Mouse (Mus musculus): ENCODE results near the gene Rpsa. TPM values are rescaled to one million over a fixed set of nuclear protein-coding genes. Genes with fewer than 3 reads are reported as not detected.

The Rpsa gene
- polyA plus RNA-seq, 1 experiment from 2014 or later = 1,755 TPM

DNA sequence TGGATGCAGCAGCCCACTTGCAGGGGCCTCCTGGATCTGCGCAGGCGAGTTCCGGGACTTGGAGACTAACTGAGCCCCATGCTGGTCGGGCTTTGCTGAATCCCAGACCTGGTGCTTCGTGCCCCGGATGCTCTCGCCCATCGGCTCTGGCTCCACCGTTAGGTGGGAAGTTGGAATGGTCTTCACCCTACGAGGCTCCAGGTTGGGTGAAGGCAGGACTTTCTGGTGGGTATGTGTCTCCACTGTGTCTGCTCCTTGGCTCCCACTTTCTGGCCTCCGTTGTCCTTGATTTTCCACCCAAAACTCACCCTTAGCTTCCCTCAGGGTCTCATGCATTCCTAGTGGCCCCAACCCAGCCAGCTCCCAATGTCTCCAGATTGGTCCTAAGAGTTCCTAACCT, 8.0 kb downstream of the Rpsa start:
- no peaks in the 10 kb centered on the region for H3K4me1 ChIP-seq (ENCODE audit: control insufficient read depth, insufficient read depth, low read length)
- H3K4me3 ChIP-seq (ENCODE audit: low read depth, low read length) = no peak overlapping the region
- H3K4me2 ChIP-seq (ENCODE audit: low read length) = no peak overlapping the region
- H3K9me3 ChIP-seq (replicated peaks; ENCODE audit: control insufficient read depth, low read length) = no peaks in the 10 kb centered on the region
- no peaks in the 10 kb centered on the region for H3K27me3 ChIP-seq (replicated peaks; ENCODE audit: control insufficient read depth, insufficient read depth, low read length)
- ATAC-seq (no peak), DNase-seq (ENCODE audit: low spot score) (no peak)
- H3K36me3 ChIP-seq (ENCODE audit: control insufficient read depth, insufficient read depth, low read length) = peaks cover 26% of the 10 kb centered on the region
- no peak overlapping the region for H3K9ac ChIP-seq (ENCODE audit: low read length)
- H3K27ac ChIP-seq (ENCODE audit: low read depth, low read length) = no peak overlapping the region
- 90% methylated on average over 11 of the region's 11 CpGs for WGBS

DNA sequence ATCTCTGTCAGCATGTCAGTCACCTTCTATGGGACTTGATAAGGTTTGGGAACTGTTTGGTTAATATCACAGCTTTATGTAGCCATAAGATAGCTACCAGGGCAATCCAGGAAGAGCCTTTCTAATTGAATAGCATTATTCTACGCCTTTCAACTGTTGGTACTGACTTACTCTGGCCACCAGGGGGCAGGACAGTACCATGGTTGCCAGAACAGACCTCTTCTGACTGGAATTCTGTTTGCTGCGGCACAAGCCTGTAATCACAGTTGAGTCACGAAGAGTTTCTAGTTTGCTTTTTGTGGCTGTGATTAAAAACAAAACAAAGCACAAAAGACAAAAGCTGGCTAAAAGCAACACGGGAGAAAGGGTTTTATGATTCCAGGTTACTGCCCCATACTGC, 13.2 kb downstream of the Rpsa start:
- Histone ChIP-seq H3K36me3 (ENCODE audit: control insufficient read depth, insufficient read depth, low read length) (no peaks in the 10 kb centered on the region), H3K4me1 (ENCODE audit: control insufficient read depth, insufficient read depth, low read length) (no peaks in the 10 kb centered on the region), H3K27me3 (replicated peaks; ENCODE audit: control insufficient read depth, insufficient read depth, low read length) (no peaks in the 10 kb centered on the region), H3K9me3 (replicated peaks; ENCODE audit: control insufficient read depth, low read length) (no peaks in the 10 kb centered on the region), H3K4me2 (ENCODE audit: low read length) (no peak overlapping the region), H3K9ac (ENCODE audit: low read length) (no peak overlapping the region), H3K27ac (ENCODE audit: low read depth, low read length) (no peak overlapping the region), H3K4me3 (ENCODE audit: low read depth, low read length) (no peak overlapping the region)
- ATAC-seq (peak; percentile 72), DNase-seq (ENCODE audit: low spot score) (peak; percentile 92)
- 4% methylated on average over 4 of the region's 4 CpGs for WGBS

DNA sequence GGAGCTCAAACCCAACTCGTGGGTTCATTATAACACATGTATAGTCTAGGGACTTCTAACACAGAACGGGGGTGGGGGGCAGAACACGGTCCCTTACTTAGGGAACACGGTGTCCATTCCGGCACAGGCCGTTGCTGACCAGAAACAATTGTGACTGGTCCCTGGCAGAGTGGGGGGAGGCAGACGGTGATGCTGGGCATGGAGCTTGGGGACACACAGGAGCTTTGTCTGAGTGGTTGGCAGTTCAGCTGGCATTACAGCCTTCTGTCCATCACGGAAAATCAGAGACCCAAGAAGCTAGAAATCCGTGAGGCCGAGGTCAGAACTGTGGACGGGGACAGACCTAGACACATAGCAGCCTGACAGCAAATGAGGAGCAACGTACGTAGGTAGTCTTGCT, 17.0 kb downstream of the Rpsa start:
- Histone ChIP-seq H3K27me3 (replicated peaks; ENCODE audit: control insufficient read depth, insufficient read depth, low read length) (no peaks in the 10 kb centered on the region), H3K27ac (ENCODE audit: low read depth, low read length) (no peak overlapping the region), H3K9me3 (replicated peaks; ENCODE audit: control insufficient read depth, low read length) (no peaks in the 10 kb centered on the region), H3K36me3 (ENCODE audit: control insufficient read depth, insufficient read depth, low read length) (no peaks in the 10 kb centered on the region), H3K4me1 (ENCODE audit: control insufficient read depth, insufficient read depth, low read length) (no peaks in the 10 kb centered on the region; the same call in 1 of the 2 replicates), H3K9ac (ENCODE audit: low read length) (no peak overlapping the region), H3K4me3 (ENCODE audit: low read depth, low read length) (no peak overlapping the region), H3K4me2 (ENCODE audit: low read length) (no peak overlapping the region)
- 87% methylated on average over 13 of the region's 13 CpGs for WGBS
- DNase-seq (ENCODE audit: low spot score) = no peak
- no peak for ATAC-seq

DNA sequence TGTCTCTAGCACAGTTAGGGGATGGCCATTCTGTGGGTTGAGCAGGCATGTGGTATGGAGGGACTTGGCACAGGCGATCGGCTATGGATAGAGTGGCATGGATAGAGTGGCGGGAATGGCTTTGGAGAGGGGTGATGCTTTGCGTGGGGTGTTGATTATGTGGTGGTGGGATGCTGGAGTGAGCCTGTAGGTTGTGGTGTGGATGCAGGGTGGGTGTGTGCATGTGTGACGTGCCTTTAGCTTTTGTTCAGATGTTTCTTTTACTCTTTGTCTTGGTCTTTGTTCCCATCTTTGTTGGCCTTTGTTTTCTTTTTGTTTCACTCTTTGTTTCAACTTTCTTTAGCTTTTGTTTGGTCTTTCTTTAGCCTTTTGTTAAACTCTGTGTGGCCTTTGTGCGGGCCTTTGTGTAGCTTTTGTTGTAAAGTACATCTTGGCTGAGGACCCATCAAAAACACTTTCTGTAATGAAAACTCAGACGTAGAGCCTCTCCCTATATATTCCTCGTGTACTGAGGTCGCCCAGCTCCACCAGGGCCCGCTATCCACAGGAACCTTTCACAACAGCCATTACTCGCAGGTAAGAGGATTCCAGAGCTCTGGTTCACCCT, 21.8 kb downstream of the Rpsa start, which contains the start of gene Mobp:
TSS of gene Mobp (plus strand) at position 486 of the 607 bp plus-strand sequence.
- DNase-seq (ENCODE audit: low spot score) (no peak), ATAC-seq (no peak)
- no peak within 1 kb of the TSS for H3K4me2 ChIP-seq (ENCODE audit: low read length)
- no peak within 1 kb of the TSS for H3K27ac ChIP-seq (ENCODE audit: low read depth, low read length)
- no peaks in the 10 kb centered on the region for H3K9me3 ChIP-seq (replicated peaks; ENCODE audit: control insufficient read depth, low read length)
- no peak within 1 kb of the TSS for H3K4me3 ChIP-seq (ENCODE audit: low read depth, low read length)
- no peaks in the 10 kb centered on the region for H3K36me3 ChIP-seq (ENCODE audit: control insufficient read depth, insufficient read depth, low read length)
- H3K4me1 ChIP-seq (ENCODE audit: control insufficient read depth, insufficient read depth, low read length) = peaks cover 2% of the 10 kb centered on the region; the same call in 1 of the 2 replicates
- 27% methylated on average over 11 of the region's 11 CpGs for WGBS
- H3K27me3 ChIP-seq (replicated peaks; ENCODE audit: control insufficient read depth, insufficient read depth, low read length) = no peaks in the 10 kb centered on the region
- H3K9ac ChIP-seq (ENCODE audit: low read length) = no peak within 1 kb of the TSS

DNA sequence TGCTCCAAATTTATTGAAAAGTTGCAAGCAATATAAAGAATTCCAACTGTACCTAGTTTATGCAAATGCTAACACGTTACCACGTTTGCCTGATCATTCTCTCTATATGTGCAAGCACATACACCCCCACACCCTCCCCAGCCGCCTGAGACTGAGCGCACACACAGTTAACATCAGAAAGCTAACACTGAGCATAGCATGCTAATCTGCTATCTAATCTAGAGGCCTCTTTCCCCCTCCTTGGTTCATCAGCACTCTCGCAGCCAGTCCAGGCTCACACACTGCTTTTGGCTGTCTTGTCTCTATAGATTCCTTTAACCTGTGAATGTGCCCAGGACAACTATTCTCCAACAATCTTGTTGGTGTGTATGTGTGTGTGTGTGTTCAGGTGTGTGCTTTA, 23.7 kb downstream of the Rpsa start:
- no peak for ATAC-seq
- Histone ChIP-seq H3K9me3 (replicated peaks; ENCODE audit: control insufficient read depth, low read length) (no peaks in the 10 kb centered on the region), H3K9ac (ENCODE audit: low read length) (no peak overlapping the region), H3K4me3 (ENCODE audit: low read depth, low read length) (no peak overlapping the region), H3K27me3 (replicated peaks; ENCODE audit: control insufficient read depth, insufficient read depth, low read length) (no peaks in the 10 kb centered on the region), H3K4me1 (ENCODE audit: control insufficient read depth, insufficient read depth, low read length) (peaks cover 2% of the 10 kb centered on the region; the same call in 1 of the 2 replicates), H3K36me3 (ENCODE audit: control insufficient read depth, insufficient read depth, low read length) (no peaks in the 10 kb centered on the region), H3K27ac (ENCODE audit: low read depth, low read length) (no peak overlapping the region), H3K4me2 (ENCODE audit: low read length) (no peak overlapping the region)
- 79% methylated on average over 5 of the region's 5 CpGs for WGBS
- DNase-seq (ENCODE audit: low spot score) = no peak

DNA sequence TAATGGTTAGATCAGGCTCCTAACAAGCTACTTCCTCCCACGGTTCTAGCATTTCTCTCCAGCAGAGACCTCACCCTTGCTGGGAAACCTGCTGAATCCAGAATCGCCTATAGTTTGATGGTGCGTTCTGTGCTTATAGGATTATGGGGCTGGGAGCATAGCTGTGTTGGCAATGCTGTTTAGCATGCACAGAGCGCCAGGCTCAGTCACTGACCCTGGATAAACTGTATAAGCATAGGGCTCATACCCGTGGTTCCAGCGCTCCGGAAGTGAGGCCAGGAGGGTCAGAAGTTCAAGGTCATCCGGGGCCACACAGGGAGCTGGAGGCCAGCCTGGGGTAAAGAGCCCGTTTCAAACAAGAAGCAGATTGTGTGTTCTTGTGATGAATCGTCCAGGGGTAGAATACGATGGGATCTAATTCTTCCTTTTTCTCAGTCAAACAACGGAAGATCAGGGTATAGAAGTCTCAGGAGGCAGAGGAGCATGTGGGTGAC, 24.5 kb downstream of the Rpsa start:
- Histone ChIP-seq H3K27me3 (replicated peaks; ENCODE audit: control insufficient read depth, insufficient read depth, low read length) (no peaks in the 10 kb centered on the region), H3K4me1 (ENCODE audit: control insufficient read depth, insufficient read depth, low read length) (peaks cover 2% of the 10 kb centered on the region; the same call in 1 of the 2 replicates), H3K4me2 (ENCODE audit: low read length) (no peak overlapping the region), H3K4me3 (ENCODE audit: low read depth, low read length) (no peak overlapping the region), H3K9ac (ENCODE audit: low read length) (no peak overlapping the region), H3K36me3 (ENCODE audit: control insufficient read depth, insufficient read depth, low read length) (no peaks in the 10 kb centered on the region), H3K27ac (ENCODE audit: low read depth, low read length) (no peak overlapping the region), H3K9me3 (replicated peaks; ENCODE audit: control insufficient read depth, low read length) (no peaks in the 10 kb centered on the region)
- ATAC-seq (no peak), DNase-seq (ENCODE audit: low spot score) (no peak)
- WGBS = 86% methylated on average over 12 of the region's 12 CpGs

DNA sequence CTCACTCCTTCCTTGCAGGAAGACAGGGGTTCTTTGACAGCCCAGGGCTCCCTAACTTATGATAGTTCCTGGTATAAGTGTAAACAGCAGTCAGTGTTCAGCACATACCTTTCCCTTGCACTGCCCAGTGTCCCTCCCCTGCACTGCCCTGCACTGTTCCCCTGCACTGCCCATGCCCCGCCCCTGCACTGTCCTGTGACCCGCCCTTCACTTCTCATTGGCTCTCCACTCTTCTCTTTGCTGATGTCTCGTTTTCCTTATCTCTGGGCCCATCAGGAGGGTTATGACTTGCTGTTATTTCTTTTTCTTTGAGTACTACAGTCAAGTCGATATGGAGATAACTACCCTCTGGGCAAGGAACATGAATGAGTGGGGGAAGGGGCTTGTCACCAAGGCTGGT, 30.6 kb downstream of the Rpsa start:
- H3K36me3 ChIP-seq (ENCODE audit: control insufficient read depth, insufficient read depth, low read length) = no peaks in the 10 kb centered on the region
- no peaks in the 10 kb centered on the region for H3K27me3 ChIP-seq (replicated peaks; ENCODE audit: control insufficient read depth, insufficient read depth, low read length)
- no peak overlapping the region for H3K4me2 ChIP-seq (ENCODE audit: low read length)
- H3K27ac ChIP-seq (ENCODE audit: low read depth, low read length) = no peak overlapping the region
- ATAC-seq (no peak), DNase-seq (ENCODE audit: low spot score) (no peak)
- H3K9ac ChIP-seq (ENCODE audit: low read length) = no peak overlapping the region
- H3K4me3 ChIP-seq (ENCODE audit: low read depth, low read length) = no peak overlapping the region
- WGBS = 47% methylated on average over 4 of the region's 4 CpGs
- no peaks in the 10 kb centered on the region for H3K9me3 ChIP-seq (replicated peaks; ENCODE audit: control insufficient read depth, low read length)
- no peaks in the 10 kb centered on the region for H3K4me1 ChIP-seq (ENCODE audit: control insufficient read depth, insufficient read depth, low read length)

DNA sequence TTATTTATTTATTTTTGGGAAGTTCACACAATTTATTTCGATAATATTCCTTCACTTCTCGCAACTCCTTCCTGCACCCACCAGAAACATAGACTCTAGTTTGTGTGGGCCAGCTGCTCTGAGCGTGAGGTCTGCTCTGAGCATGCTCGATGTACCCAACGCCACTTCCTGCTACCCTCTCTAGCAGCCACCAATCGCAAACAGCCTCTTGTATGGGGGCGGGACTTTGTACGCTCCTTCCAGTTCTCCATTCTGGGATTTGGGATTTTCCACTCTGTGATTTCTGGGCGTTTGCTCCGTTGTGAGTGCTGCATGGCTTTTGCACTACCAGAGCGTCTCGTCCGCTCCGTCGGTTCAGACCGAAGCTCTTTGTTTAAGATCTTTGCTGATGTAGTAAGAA, 36.4 kb downstream of the Rpsa start:
- H3K4me1 ChIP-seq (ENCODE audit: control insufficient read depth, insufficient read depth, low read length) = no peaks in the 10 kb centered on the region
- DNase-seq (ENCODE audit: low spot score) (peak; percentile 17), ATAC-seq (no peak)
- no peak overlapping the region for H3K4me2 ChIP-seq (ENCODE audit: low read length)
- H3K9ac ChIP-seq (ENCODE audit: low read length) = no peak overlapping the region
- no peaks in the 10 kb centered on the region for H3K9me3 ChIP-seq (replicated peaks; ENCODE audit: control insufficient read depth, low read length)
- no peak overlapping the region for H3K27ac ChIP-seq (ENCODE audit: low read depth, low read length)
- H3K36me3 ChIP-seq (ENCODE audit: control insufficient read depth, insufficient read depth, low read length) = no peaks in the 10 kb centered on the region
- no peak overlapping the region for H3K4me3 ChIP-seq (ENCODE audit: low read depth, low read length)
- 79% methylated on average over 16 of the region's 16 CpGs for WGBS
- H3K27me3 ChIP-seq (replicated peaks; ENCODE audit: control insufficient read depth, insufficient read depth, low read length) = no peaks in the 10 kb centered on the region

DNA sequence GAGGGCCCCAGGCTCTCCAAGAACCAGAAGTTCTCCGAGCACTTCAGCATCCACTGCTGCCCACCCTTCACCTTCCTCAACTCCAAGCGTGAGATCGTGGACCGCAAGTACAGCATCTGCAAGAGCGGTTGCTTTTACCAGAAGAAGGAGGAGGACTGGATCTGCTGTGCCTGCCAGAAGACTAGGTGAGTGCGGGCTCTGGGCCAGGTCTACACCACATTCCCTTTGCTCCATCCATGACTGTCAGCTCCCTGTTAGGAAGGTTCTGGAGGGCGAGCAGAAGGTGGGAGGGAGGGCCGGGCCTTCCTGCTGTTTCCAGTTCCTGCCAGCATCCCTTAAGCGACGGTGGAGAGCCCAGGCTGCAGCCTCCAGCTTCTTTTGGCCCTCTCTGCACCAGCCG, 40.3 kb downstream of the Rpsa start:
- Histone ChIP-seq H3K4me1 (ENCODE audit: control insufficient read depth, insufficient read depth, low read length) (no peaks in the 10 kb centered on the region), H3K9me3 (replicated peaks; ENCODE audit: control insufficient read depth, low read length) (no peaks in the 10 kb centered on the region), H3K27me3 (replicated peaks; ENCODE audit: control insufficient read depth, insufficient read depth, low read length) (no peaks in the 10 kb centered on the region), H3K27ac (ENCODE audit: low read depth, low read length) (no peak overlapping the region), H3K4me2 (ENCODE audit: low read length) (no peak overlapping the region), H3K4me3 (ENCODE audit: low read depth, low read length) (no peak overlapping the region), H3K9ac (ENCODE audit: low read length) (no peak overlapping the region), H3K36me3 (ENCODE audit: control insufficient read depth, insufficient read depth, low read length) (no peaks in the 10 kb centered on the region)
- 76% methylated on average over 11 of the region's 11 CpGs for WGBS
- DNase-seq (ENCODE audit: low spot score) (no peak), ATAC-seq (no peak)
